Mouse (Mus musculus): Measurements from ENCODE around the gene Vav1. TPM values are rescaled to one million over a fixed set of nuclear protein-coding genes. Genes with fewer than 3 reads are reported as not detected.

Gene Vav1
- polyA plus RNA-seq, 1 experiment: 0.86 TPM

DNA sequence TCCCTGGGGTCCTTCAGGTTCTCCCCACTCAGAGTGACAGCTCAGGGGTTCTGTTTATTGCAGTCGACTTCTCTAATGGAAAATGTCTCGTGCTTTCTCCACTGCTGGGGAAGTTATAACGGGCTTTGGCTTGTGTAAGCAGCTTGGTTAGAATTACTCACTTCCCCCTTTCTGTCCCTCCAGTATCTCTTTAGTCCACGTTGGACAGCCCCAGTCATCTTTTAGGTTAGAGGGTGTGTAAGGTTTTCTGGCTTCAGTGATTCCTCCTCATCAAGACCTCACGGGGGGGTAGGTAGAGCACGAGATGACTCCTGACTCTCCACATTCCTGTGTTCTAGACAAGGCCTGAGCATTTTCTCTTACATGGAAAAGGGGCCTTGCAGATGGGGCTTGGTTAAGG, 68.1 kb downstream of the Vav1 start:
- no peak for TF ChIP-seq POLR2A (IDR thresholded peaks at IDR 0.05; ENCODE audit: borderline replicate concordance, extremely low read depth, insufficient read depth, insufficient read length, poor library complexity, severe bottlenecking)
- TF ChIP-seq CTCF (IDR thresholded peaks at IDR 0.05; ENCODE audit: borderline replicate concordance, extremely low read depth, insufficient read depth, insufficient read length): no peak

DNA sequence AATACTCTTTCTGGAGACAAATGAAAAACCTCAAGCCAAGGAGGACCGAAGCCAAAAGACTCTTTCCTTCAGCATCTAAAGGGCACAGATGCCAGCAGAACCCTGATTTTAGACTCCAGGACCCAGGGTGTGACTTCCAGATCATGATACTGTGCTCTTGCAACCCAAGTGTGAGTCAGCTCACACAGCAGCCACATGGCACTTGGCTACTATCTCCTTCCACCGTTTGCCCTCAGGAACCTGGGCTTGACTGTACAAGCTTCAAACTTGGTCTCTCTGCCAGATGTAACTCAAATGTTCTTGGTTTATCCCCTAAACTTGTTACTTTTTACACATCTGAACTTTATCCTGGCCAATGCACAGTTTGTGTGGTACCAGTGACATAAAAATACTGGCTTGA, 68.9 kb downstream of the Vav1 start:
- DNase-seq (ENCODE audit: low read depth): no peak
- no peak for TF ChIP-seq POLR2A (IDR thresholded peaks at IDR 0.05; ENCODE audit: borderline replicate concordance, extremely low read depth, insufficient read depth, insufficient read length, poor library complexity, severe bottlenecking)
- no peak for TF ChIP-seq CTCF (IDR thresholded peaks at IDR 0.05; ENCODE audit: borderline replicate concordance, extremely low read depth, insufficient read depth, insufficient read length)

More for the DNA sequence above, 68.1 kb downstream of the Vav1 start:
- no peak for DNase-seq (ENCODE audit: low read depth)

- DNase-seq (ENCODE audit: low read depth): no peak
- TF ChIP-seq POLR2A (IDR thresholded peaks at IDR 0.05; ENCODE audit: borderline replicate concordance, extremely low read depth, insufficient read depth, insufficient read length, poor library complexity, severe bottlenecking) (no peak), CTCF (IDR thresholded peaks at IDR 0.05; ENCODE audit: borderline replicate concordance, extremely low read depth, insufficient read depth, insufficient read length) (no peak)
Observed at GRCm38 (mm10) chr17:57349067-57349466, 70.2 kb downstream of the Vav1 start.

GRCm38 (mm10) chr17:57350212-57350611, 71.3 kb downstream of the Vav1 start:
- DNase-seq (ENCODE audit: low read depth): no peak
- TF ChIP-seq CTCF (IDR thresholded peaks at IDR 0.05; ENCODE audit: borderline replicate concordance, extremely low read depth, insufficient read depth, insufficient read length): no peak
- TF ChIP-seq POLR2A (IDR thresholded peaks at IDR 0.05; ENCODE audit: borderline replicate concordance, extremely low read depth, insufficient read depth, insufficient read length, poor library complexity, severe bottlenecking): no peak

- DNase-seq (ENCODE audit: low read depth): no peak
- TF ChIP-seq CTCF (IDR thresholded peaks at IDR 0.05; ENCODE audit: borderline replicate concordance, extremely low read depth, insufficient read depth, insufficient read length) (no peak), POLR2A (IDR thresholded peaks at IDR 0.05; ENCODE audit: borderline replicate concordance, extremely low read depth, insufficient read depth, insufficient read length, poor library complexity, severe bottlenecking) (no peak)
Observed at GRCm38 (mm10) chr17:57351107-57351506, 72.2 kb downstream of the Vav1 start.

GRCm38 (mm10) chr17:57358441-57358840, 79.5 kb downstream of the Vav1 start, which contains the start of gene Adgre1:
Gene Adgre1 (plus strand): TSS chr17:57358691.
- no peak for DNase-seq (ENCODE audit: low read depth)
- TF ChIP-seq POLR2A (IDR thresholded peaks at IDR 0.05; ENCODE audit: borderline replicate concordance, extremely low read depth, insufficient read depth, insufficient read length, poor library complexity, severe bottlenecking): no peak
- no peak for TF ChIP-seq CTCF (IDR thresholded peaks at IDR 0.05; ENCODE audit: borderline replicate concordance, extremely low read depth, insufficient read depth, insufficient read length)

- TF ChIP-seq CTCF (IDR thresholded peaks at IDR 0.05; ENCODE audit: borderline replicate concordance, extremely low read depth, insufficient read depth, insufficient read length): no peak
- no peak for TF ChIP-seq POLR2A (IDR thresholded peaks at IDR 0.05; ENCODE audit: borderline replicate concordance, extremely low read depth, insufficient read depth, insufficient read length, poor library complexity, severe bottlenecking)
- DNase-seq (ENCODE audit: low read depth): no peak
Observed at GRCm38 (mm10) chr17:57359485-57360241, 80.8 kb downstream of the Vav1 start.

Other genes starting within 250 kb of the Vav1 start
- 112 and 116 TPM in 2 replicates for gene Khsrp, start 247.6 kb upstream of the Vav1 start, polyA plus RNA-seq (2012; rRNA removed)
- 0.12 and 0.16 TPM in 2 replicates for gene Slc25a41, start 237.4 kb upstream of the Vav1 start, polyA plus RNA-seq (2012; rRNA removed)
- 2.5 and 3.2 TPM in 2 replicates for gene Crb3, start 220.0 kb upstream of the Vav1 start, polyA plus RNA-seq (2012; rRNA removed)
- 71.2 and 111 TPM in 2 replicates for gene Slc25a23, start 219.2 kb upstream of the Vav1 start, polyA plus RNA-seq (2012; rRNA removed)
- 5.4 and 6.3 TPM in 2 replicates for gene Dennd1c, start 200.6 kb upstream of the Vav1 start, polyA plus RNA-seq (2012; rRNA removed)
- 182 and 314 TPM in 2 replicates for gene Tubb4a, start 191.3 kb upstream of the Vav1 start, polyA plus RNA-seq (2012; rRNA removed)
- 7.1 and 8.8 TPM in 2 replicates for gene Tnfsf9, start 173.8 kb upstream of the Vav1 start, polyA plus RNA-seq (2012; rRNA removed)
- 0.55 and 0.82 TPM in 2 replicates for gene Cd70, start 129.3 kb upstream of the Vav1 start, polyA plus RNA-seq (2012; rRNA removed)
- 0.10 and 0.14 TPM in 2 replicates for gene Tnfsf14, start 84.9 kb upstream of the Vav1 start, polyA plus RNA-seq (2012; rRNA removed)
- gene C3, start 51.0 kb upstream of the Vav1 start, polyA plus RNA-seq (2012; rRNA removed): 1.0 and 2.0 TPM in 2 replicates
- 18.3 and 20.8 TPM in 2 replicates for gene Gpr108, start 30.7 kb upstream of the Vav1 start, polyA plus RNA-seq (2012; rRNA removed)
- 11.7 and 11.9 TPM in 2 replicates for gene Trip10, start 29.6 kb upstream of the Vav1 start, polyA plus RNA-seq (2012; rRNA removed)
- gene Adgre1, start 79.6 kb downstream of the Vav1 start, polyA plus RNA-seq (2012; rRNA removed): 3.0 and 3.8 TPM in 2 replicates

Data from brain, embryonic 14.5 days (tissue).